Mouse (Mus musculus): ENCODE measurements around the gene Ccdc113. TPM values are rescaled to one million over a fixed set of nuclear protein-coding genes. Genes with fewer than 3 reads are reported as not detected.

The Ccdc113 gene
- polyA plus RNA-seq (2015; fragmentation: Nextera tagmentation; extraction: Ambion mirVana): 0.18 and 0.21 TPM in 2 replicates

- peak; percentile 92 for ATAC-seq
- Histone ChIP-seq H3K27ac (no peak within 1 kb of the TSS), H3K36me3 (no peaks in the 10 kb centered on the region), H3K4me2 (replicated peaks) (peak within 1 kb of the TSS; percentile 85), H3K9me3 (no peaks in the 10 kb centered on the region), H3K27me3 (replicated peaks) (no peaks in the 10 kb centered on the region), H3K4me1 (replicated peaks) (peaks cover 5% of the 10 kb centered on the region; the same call in 1 of the 2 replicates), H3K9ac (peak within 1 kb of the TSS; percentile 36; the same call in 1 of the 2 replicates), H3K4me3 (replicated peaks) (peak within 1 kb of the TSS; percentile 40)
- WGBS: 6% methylated on average over 33 of the region's 33 CpGs
Observed at GRCm38 (mm10) chr8:95533584-95534387, at the start of gene Ccdc113. Gene Ccdc113 (plus strand): TSS chr8:95534085.

- Histone ChIP-seq H3K36me3 (peaks cover 9% of the 10 kb centered on the region), H3K9me3 (no peaks in the 10 kb centered on the region), H3K4me3 (replicated peaks) (peak overlapping the region; percentile 88), H3K4me2 (replicated peaks) (peak overlapping the region; percentile 87), H3K9ac (peak overlapping the region; percentile 95), H3K27ac (peak overlapping the region; percentile 67; the same call in 1 of the 2 replicates), H3K27me3 (replicated peaks) (no peaks in the 10 kb centered on the region), H3K4me1 (replicated peaks) (peaks cover 13% of the 10 kb centered on the region; the same call in 1 of the 2 replicates)
- 1% methylated on average over 57 of the region's 95 CpGs for WGBS
- ATAC-seq: peak; percentile 68
Observed at GRCm38 (mm10) chr8:95487800-95488697, 45.8 kb upstream of the Ccdc113 start.

DNA sequence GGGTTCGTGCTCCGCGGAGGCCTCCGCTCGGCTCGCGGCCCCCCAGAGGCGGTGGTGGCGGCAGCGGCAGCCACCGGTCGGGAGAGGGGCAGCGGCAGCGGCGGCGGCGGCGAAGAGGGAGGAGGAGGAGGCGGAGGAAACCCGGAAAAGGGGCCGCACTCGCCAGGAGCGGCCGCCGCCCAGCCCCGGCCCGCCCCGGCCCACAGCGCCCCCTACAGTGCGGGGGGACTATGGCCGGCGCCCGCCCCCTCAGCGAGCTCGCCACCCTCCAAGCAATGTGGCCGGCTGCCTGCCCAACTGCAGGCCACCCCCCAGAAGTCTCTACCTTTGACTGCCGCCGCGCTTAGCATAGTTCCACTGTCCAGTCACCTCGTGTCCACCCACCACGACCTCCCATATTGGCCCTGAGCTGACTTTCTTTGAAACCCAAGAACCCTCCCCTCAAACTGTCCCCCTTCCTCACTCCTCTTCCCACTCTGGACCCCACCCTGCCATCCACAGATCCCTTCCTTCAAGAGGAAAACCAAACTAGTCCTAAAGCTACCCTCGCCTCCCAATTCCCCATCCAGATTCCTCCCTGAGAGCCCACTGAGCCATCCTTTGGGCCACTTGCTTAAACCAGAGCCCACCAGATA lies 45.1 kb upstream of the Ccdc113 start:
- Histone ChIP-seq H3K36me3 (0 out of 2 replicates have a peak, but pooled peaks cover 5% of the 10 kb centered on the region), H3K9ac (peak overlapping the region; percentile 95), H3K27me3 (replicated peaks) (no peaks in the 10 kb centered on the region), H3K4me1 (replicated peaks) (peaks cover 13% of the 10 kb centered on the region; the same call in 1 of the 2 replicates), H3K4me3 (replicated peaks) (peak overlapping the region; percentile 88), H3K4me2 (replicated peaks) (peak overlapping the region; percentile 87), H3K9me3 (no peaks in the 10 kb centered on the region), H3K27ac (peak overlapping the region; percentile 67; the same call in 1 of the 2 replicates)
- peak; percentile 94 for ATAC-seq
- 1% methylated on average over 23 of the region's 42 CpGs for WGBS

DNA sequence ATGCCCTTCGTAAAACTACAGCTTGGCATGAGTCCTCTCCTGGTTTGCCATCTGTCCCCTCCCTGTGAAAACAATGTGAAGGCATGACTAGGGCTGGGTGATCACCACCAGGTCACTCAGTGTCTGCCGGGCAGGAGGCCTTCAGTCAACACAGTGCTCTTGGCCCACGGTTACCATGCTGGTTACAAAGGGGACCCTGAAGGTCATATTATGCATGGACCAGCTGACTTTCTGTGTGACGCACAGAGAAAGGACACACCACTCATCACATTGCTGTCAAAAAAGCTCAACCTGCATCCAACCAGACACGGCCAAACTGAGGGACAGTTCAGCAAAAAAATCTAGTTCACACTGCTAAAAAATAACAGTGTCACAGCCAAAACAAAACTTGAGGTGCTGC lies 43.9 kb upstream of the Ccdc113 start, which contains the start of gene Csnk2a2:
Gene Csnk2a2 (minus strand): TSS at position 34 of the 400 bp plus-strand sequence.
- Histone ChIP-seq H3K4me2 (replicated peaks) (peak within 1 kb of the TSS; percentile 87), H3K9me3 (no peaks in the 10 kb centered on the region), H3K36me3 (0 out of 2 replicates have a peak, but pooled peaks cover 3% of the 10 kb centered on the region), H3K9ac (peak within 1 kb of the TSS; percentile 95), H3K27ac (no peak within 1 kb of the TSS), H3K27me3 (replicated peaks) (no peaks in the 10 kb centered on the region), H3K4me1 (replicated peaks) (peaks cover 13% of the 10 kb centered on the region; the same call in 1 of the 2 replicates), H3K4me3 (replicated peaks) (peak within 1 kb of the TSS; percentile 88)
- WGBS: 83% methylated on average over 5 of the region's 5 CpGs
- ATAC-seq: no peak

- Histone ChIP-seq H3K9ac (no peak overlapping the region), H3K9me3 (no peaks in the 10 kb centered on the region), H3K36me3 (no peaks in the 10 kb centered on the region), H3K4me1 (replicated peaks) (peaks cover 11% of the 10 kb centered on the region; the same call in 1 of the 2 replicates), H3K4me2 (replicated peaks) (no peak overlapping the region), H3K27me3 (replicated peaks) (no peaks in the 10 kb centered on the region), H3K4me3 (replicated peaks) (no peak overlapping the region), H3K27ac (no peak overlapping the region)
- WGBS: 70% methylated on average over 4 of the region's 4 CpGs
- ATAC-seq: 0 out of 2 replicates have a peak, but pooled peaks have one; percentile 26
Observed at GRCm38 (mm10) chr8:95492057-95492456, 41.8 kb upstream of the Ccdc113 start.

DNA sequence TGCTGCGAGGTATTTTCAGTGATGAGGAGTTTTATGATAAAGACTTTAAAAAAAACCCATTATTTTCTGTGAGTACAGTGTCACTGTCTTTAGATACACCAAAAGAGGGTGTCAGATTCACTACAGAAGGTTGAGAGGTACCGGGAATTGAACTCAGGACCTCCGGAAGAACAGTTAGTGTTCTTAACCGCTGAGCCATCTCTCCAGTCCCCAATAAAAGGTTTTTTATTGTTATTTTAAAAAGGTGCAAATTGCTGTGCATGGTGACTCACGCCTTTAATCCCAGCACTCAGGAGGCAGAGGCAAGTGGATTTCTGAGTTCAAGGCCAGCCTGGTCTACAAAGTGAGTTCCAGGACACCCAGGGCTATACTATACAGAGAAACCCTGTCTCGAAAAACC lies 38.4 kb upstream of the Ccdc113 start:
- Histone ChIP-seq H3K27me3 (replicated peaks) (no peaks in the 10 kb centered on the region), H3K4me3 (replicated peaks) (no peak overlapping the region), H3K9me3 (no peaks in the 10 kb centered on the region), H3K36me3 (no peaks in the 10 kb centered on the region), H3K9ac (no peak overlapping the region), H3K4me2 (replicated peaks) (no peak overlapping the region), H3K4me1 (replicated peaks) (no peaks in the 10 kb centered on the region), H3K27ac (no peak overlapping the region)
- WGBS: 84% methylated on average over 6 of the region's 6 CpGs
- ATAC-seq: no peak

DNA sequence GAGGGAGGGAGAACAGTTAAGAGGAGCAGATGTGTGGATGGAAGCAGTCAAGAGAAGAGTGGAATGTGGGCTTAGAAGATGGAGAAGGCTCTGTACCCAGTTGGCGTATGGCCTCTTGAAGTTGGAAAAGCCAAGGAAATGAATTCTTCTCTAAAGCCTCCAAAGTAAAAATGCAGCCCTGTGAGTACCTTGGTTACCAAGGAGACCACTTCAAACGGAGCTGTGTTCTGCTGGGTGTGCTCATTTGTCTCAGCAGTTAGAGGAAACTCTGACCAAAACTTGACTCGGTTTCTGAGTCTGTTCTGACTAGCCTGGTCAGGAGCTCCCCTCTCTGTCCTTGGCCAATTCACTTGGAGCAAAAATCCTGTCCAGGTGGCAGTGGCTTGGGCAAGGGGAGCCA lies 37.5 kb upstream of the Ccdc113 start:
- H3K36me3 ChIP-seq: no peaks in the 10 kb centered on the region
- ATAC-seq: no peak
- 30% methylated on average over 3 of the region's 3 CpGs for WGBS

GRCm38 (mm10) chr8:95497821-95498220 lies 36.1 kb upstream of the Ccdc113 start:
- WGBS: 69% methylated on average over 3 of the region's 3 CpGs
- Histone ChIP-seq H3K9ac (no peak overlapping the region), H3K27ac (no peak overlapping the region), H3K36me3 (no peaks in the 10 kb centered on the region), H3K9me3 (no peaks in the 10 kb centered on the region), H3K4me1 (replicated peaks) (no peaks in the 10 kb centered on the region), H3K4me3 (replicated peaks) (no peak overlapping the region), H3K4me2 (replicated peaks) (no peak overlapping the region), H3K27me3 (replicated peaks) (no peaks in the 10 kb centered on the region)
- no peak for ATAC-seq

More for the DNA sequence above, 37.5 kb upstream of the Ccdc113 start:
- Histone ChIP-seq H3K9me3 (no peaks in the 10 kb centered on the region), H3K27me3 (replicated peaks) (no peaks in the 10 kb centered on the region), H3K4me1 (replicated peaks) (no peaks in the 10 kb centered on the region), H3K4me3 (replicated peaks) (no peak overlapping the region), H3K9ac (no peak overlapping the region), H3K4me2 (replicated peaks) (no peak overlapping the region), H3K27ac (no peak overlapping the region)

- Histone ChIP-seq H3K27me3 (replicated peaks) (no peaks in the 10 kb centered on the region), H3K36me3 (no peaks in the 10 kb centered on the region), H3K4me3 (replicated peaks) (no peak overlapping the region), H3K4me2 (replicated peaks) (no peak overlapping the region), H3K27ac (no peak overlapping the region), H3K9me3 (no peaks in the 10 kb centered on the region), H3K4me1 (replicated peaks) (no peaks in the 10 kb centered on the region), H3K9ac (no peak overlapping the region)
- 74% methylated on average over 4 of the region's 4 CpGs for WGBS
- no peak for ATAC-seq
Observed at GRCm38 (mm10) chr8:95499266-95500064, 34.4 kb upstream of the Ccdc113 start.

GRCm38 (mm10) chr8:95500436-95500835 lies 33.4 kb upstream of the Ccdc113 start:
- Histone ChIP-seq H3K27me3 (replicated peaks) (no peaks in the 10 kb centered on the region), H3K36me3 (no peaks in the 10 kb centered on the region), H3K4me2 (replicated peaks) (no peak overlapping the region), H3K27ac (no peak overlapping the region), H3K4me1 (replicated peaks) (no peaks in the 10 kb centered on the region), H3K4me3 (replicated peaks) (no peak overlapping the region), H3K9me3 (no peaks in the 10 kb centered on the region), H3K9ac (no peak overlapping the region)
- no peak for ATAC-seq
- over 99% methylated on average over 5 of the region's 5 CpGs for WGBS

GRCm38 (mm10) chr8:95502431-95502830 lies 31.5 kb upstream of the Ccdc113 start:
- no peak for ATAC-seq
- H3K4me1 ChIP-seq (replicated peaks): no peaks in the 10 kb centered on the region
- H3K27me3 ChIP-seq (replicated peaks): no peaks in the 10 kb centered on the region
- H3K9ac ChIP-seq: no peak overlapping the region
- H3K27ac ChIP-seq: no peak overlapping the region
- no peak overlapping the region for H3K4me2 ChIP-seq (replicated peaks)
- H3K4me3 ChIP-seq (replicated peaks): no peak overlapping the region
- 77% methylated on average over 7 of the region's 7 CpGs for WGBS
- H3K9me3 ChIP-seq: no peaks in the 10 kb centered on the region
- no peaks in the 10 kb centered on the region for H3K36me3 ChIP-seq

All from intestine, embryonic 15.5 days (tissue).